Mouse (Mus musculus) adrenal gland, adult 8-10 months (tissue): ENCODE data around the gene Gm3415. TPM values are rescaled to one million over a fixed set of nuclear protein-coding genes. Genes with fewer than 3 reads are reported as not detected.

ENCODE experiments used
- DNase-seq: peaks from one replicate; pipeline ENCODE4 v3.0.0; 2022
- total RNA-seq, 4 experiments: library from RNA; stranded (reverse); gene quantifications; 2 replicates each; pipeline ENCODE4 v1.2.4; 2022

The Gm3415 gene
- total RNA-seq, 4 experiments from 2014 or later = not detected

- DNase-seq = no peak
These were observed 44.0 kb downstream of the Gm3415 start for GRCm38 (mm10) chr5:146599970-146600369.

GRCm38 (mm10) chr5:146606221-146606620, 50.3 kb downstream of the Gm3415 start:
- no peak for DNase-seq

DNA sequence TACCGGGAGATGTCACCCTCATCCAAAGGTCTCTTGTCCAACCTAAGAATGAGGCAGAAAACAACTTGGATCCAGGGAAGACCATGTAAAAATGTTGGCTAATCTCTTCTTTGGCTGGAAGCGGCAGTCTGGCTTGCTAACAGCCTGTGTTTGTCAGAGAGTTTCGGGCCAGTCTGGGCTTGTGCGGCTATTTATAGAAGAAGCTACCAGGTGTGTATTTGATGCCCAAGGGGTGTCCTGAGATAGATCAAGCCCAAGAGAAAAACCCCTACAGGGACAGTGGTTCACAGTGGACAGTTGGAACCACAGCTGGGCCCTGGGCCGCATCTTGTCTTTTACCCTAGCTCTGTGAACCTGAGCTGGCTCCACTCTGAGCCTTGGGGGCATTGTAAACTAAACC, 51.0 kb downstream of the Gm3415 start:
- no peak for DNase-seq

DNA sequence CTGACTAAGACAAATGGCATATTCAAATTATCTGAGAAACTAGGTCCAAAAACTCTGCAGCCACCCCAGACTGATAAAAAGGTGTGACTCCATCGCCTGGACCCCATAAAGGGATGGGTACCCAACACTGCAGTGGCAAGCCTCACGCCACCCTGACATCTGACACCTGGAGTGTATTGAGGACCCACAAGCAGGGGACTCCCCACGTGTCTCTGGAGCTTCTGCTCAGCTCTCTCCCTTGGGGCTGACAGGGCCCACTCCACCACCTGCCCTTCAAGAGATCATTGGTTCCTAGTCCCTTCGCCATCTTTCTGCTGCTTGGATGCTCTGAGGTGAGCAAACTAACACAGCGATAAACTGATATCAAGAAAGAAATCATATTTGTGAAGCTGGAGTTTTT, 51.9 kb downstream of the Gm3415 start:
- DNase-seq = no peak

Other genes with a start within 250 kb of the Gm3415 start
- 10 to 100 TPM; 23.8 to 26.9 (median 25.3) TPM for gene Wasf3, start 171.2 kb upstream of the Gm3415 start, total RNA-seq
- gene Gm6408, start 74.2 kb upstream of the Gm3415 start, total RNA-seq = not detected
- gene Gm6370, start 64.8 kb upstream of the Gm3415 start, total RNA-seq = not detected
- gene 4930449I24Rik, start 53.7 kb upstream of the Gm3415 start, total RNA-seq = not detected
- gene Gm3402, start 42.0 kb upstream of the Gm3415 start, total RNA-seq = not detected
- not detected for gene Gm3404, start 30.3 kb upstream of the Gm3415 start, total RNA-seq
- not detected for gene Gm3409, start 18.5 kb upstream of the Gm3415 start, total RNA-seq
- under 1 TPM in 1 of 4 experiments, not detected in 3; 0.32 TPM for gene Gpr12, start 29.1 kb downstream of the Gm3415 start, total RNA-seq
- 10 to 100 TPM; 24.9 to 38.1 (median 31.0) TPM for gene Usp12, start 238.9 kb downstream of the Gm3415 start, total RNA-seq